Mouse (Mus musculus) lung, postnatal 10 days (tissue): ENCODE results near the gene Hlf.

Source experiments
- DNase-seq: peaks from one replicate; pipeline ENCODE4 v3.0.0; 2021

The Hlf gene

GRCm38 (mm10) chr11:90390817-90391173, at the start of gene Hlf:
Hlf (minus strand) TSS chr11:90390895.
- peak; percentile 91 for DNase-seq

GRCm38 (mm10) chr11:90438768-90439167, 48.1 kb upstream of the Hlf start:
- no peak for DNase-seq

- DNase-seq: no peak
Observed at GRCm38 (mm10) chr11:90425207-90425525, 34.5 kb upstream of the Hlf start.

- DNase-seq: no peak
Observed at GRCm38 (mm10) chr11:90424334-90425206, 33.9 kb upstream of the Hlf start.

- DNase-seq: no peak
Observed at GRCm38 (mm10) chr11:90423896-90424295, 33.2 kb upstream of the Hlf start.

- DNase-seq: no peak
Observed at GRCm38 (mm10) chr11:90419706-90420105, 29.0 kb upstream of the Hlf start.

- peak; percentile 98 for DNase-seq
Observed at GRCm38 (mm10) chr11:90417921-90418320, 27.2 kb upstream of the Hlf start.

- no peak for DNase-seq
Observed at GRCm38 (mm10) chr11:90417011-90417410, 26.3 kb upstream of the Hlf start.

GRCm38 (mm10) chr11:90398850-90399249, 8.2 kb upstream of the Hlf start:
- no peak for DNase-seq

GRCm38 (mm10) chr11:90391271-90392185, 833 bp upstream of the Hlf start:
- no peak for DNase-seq

- no peak for DNase-seq
Observed at GRCm38 (mm10) chr11:90389902-90390816, 536 bp downstream of the Hlf start.

- peak; percentile 58 for DNase-seq
Observed at GRCm38 (mm10) chr11:90389174-90389901, 1.4 kb downstream of the Hlf start.

GRCm38 (mm10) chr11:90387501-90388440, 2.9 kb downstream of the Hlf start:
- no peak for DNase-seq

- peak; percentile 80 for DNase-seq
Observed at GRCm38 (mm10) chr11:90382005-90382611, 8.6 kb downstream of the Hlf start.

- no peak for DNase-seq
Observed at GRCm38 (mm10) chr11:90381113-90381512, 9.6 kb downstream of the Hlf start.

GRCm38 (mm10) chr11:90380131-90380685, 10.5 kb downstream of the Hlf start:
- no peak for DNase-seq

- DNase-seq: no peak
Observed at GRCm38 (mm10) chr11:90378008-90378407, 12.7 kb downstream of the Hlf start.

- no peak for DNase-seq
Observed at GRCm38 (mm10) chr11:90376436-90376835, 14.3 kb downstream of the Hlf start.

GRCm38 (mm10) chr11:90371470-90372100, 19.1 kb downstream of the Hlf start:
- peak; percentile 42 for DNase-seq
